Mouse (Mus musculus) bone marrow, adult 2 months (tissue): ENCODE measurements at regions not wholly inside any gene's neighbourhood (a gene's known extent, or its start where the extent isn't known, plus 50 kb on each side); places are given as distances from the start of the nearest gene placed in this dataset.

Experiments used
- CTCF ChIP-seq: fragments of 200-500 bp; IDR thresholded peaks from 2 replicates; pipeline ENCODE4 v1.5.1; 2011; ENCODE audit warnings: low read length, control low read depth; ENCODE audit not compliant: control insufficient read depth, insufficient read depth
- POLR2A ChIP-seq: fragments of 200-500 bp; IDR thresholded peaks from 2 replicates; pipeline ENCODE4 v1.6.1; 2011; ENCODE audit warnings: low read depth, mild to moderate bottlenecking, control low read depth, low read length, borderline replicate concordance; ENCODE audit not compliant: control insufficient read depth

DNA sequence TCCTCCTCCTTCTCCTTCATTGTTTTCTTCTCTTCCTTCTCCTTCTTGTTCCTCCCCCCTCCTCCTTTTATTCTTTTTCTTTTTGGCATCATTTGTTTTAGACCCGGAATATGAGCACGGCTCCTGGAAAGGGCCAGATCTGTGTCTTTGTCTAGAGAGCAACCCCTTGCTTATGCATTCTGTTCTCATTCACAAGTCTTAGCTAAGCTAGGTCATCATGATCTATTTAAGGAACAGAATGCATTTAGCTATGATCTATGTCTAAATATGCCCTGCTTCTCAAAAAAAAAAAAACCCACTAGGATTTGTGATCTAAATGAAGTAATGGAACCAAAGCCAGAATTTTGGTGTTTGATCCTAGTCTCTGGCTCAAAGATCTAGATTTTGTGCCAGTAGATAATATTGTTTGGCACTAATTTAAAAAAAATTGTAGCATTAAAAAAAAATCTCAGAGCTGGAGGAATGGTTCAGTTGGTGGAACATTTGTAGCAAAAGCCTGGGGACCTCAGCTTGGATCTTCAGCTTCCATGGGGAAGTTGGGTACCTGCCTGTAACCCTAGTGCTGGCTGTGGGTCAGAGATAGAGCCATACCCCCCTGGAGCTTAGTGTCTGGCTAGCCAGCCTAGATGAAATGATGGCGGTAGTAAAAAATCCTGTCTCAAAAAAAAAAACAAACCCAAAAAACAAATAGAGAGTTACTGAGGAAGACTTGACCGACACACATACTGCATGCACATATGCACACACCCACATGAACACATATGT, 100.5 kb upstream of the Got2 start:
- TF ChIP-seq CTCF (no peak), POLR2A (no peak)
